Mouse (Mus musculus) midbrain, embryonic 11.5 days (tissue): ENCODE data around the gene Vcan. TPM values are rescaled to one million over a fixed set of nuclear protein-coding genes. Genes with fewer than 3 reads are reported as not detected.
A peak's percentile ranks its signal among the peaks of the same experiment; 100 is the strongest.

Experiments used
- ATAC-seq: fragments of 200-750 bp; cut with Nextera tagmentation; 2 replicates; pipeline ENCODE4 v1.8.0; 2017; ENCODE audit warnings: moderate TSS enrichment, moderate library complexity; ENCODE audit not compliant: low FRiP score
- DNase-seq: peaks from one replicate; pipeline ENCODE4 v3.0.0; 2015; ENCODE audit warnings: low spot score; ENCODE audit errors: missing footprints
- H3K27ac ChIP-seq: fragments of 300-500 bp; sonication (generic); 2 replicates; pipeline ENCODE4 v1.5.1; 2014; ENCODE audit warnings: low read depth, low read length
- H3K27me3 ChIP-seq: fragments of 300-500 bp; sonication (generic); 2 replicates; pipeline ENCODE4 v1.6.1; 2014; ENCODE audit warnings: mild to moderate bottlenecking, low read length, moderate library complexity, mixed read lengths; ENCODE audit not compliant: control insufficient read depth, insufficient read depth
- H3K36me3 ChIP-seq: fragments of 300-500 bp; sonication (generic); 2 replicates; pipeline ENCODE4 v1.6.1; 2014; ENCODE audit warnings: mild to moderate bottlenecking, low read length, moderate library complexity, mixed read lengths; ENCODE audit not compliant: control insufficient read depth, insufficient read depth
- H3K4me1 ChIP-seq: fragments of 300-500 bp; sonication (generic); 2 replicates; pipeline ENCODE4 v1.6.1; 2014; ENCODE audit warnings: low read length; ENCODE audit not compliant: control insufficient read depth, insufficient read depth
- H3K4me2 ChIP-seq: fragments of 300-500 bp; sonication (generic); 2 replicates; pipeline ENCODE4 v1.6.1; 2014; ENCODE audit warnings: mild to moderate bottlenecking, moderate library complexity
- H3K4me3 ChIP-seq: fragments of 300-500 bp; sonication (generic); 2 replicates; pipeline ENCODE4 v1.5.1; 2014; ENCODE audit warnings: low read depth, low read length
- H3K9ac ChIP-seq: fragments of 300-500 bp; sonication (generic); 2 replicates; pipeline ENCODE4 v1.6.1; 2014; ENCODE audit warnings: low read length
- H3K9me3 ChIP-seq: fragments of 300-500 bp; sonication (generic); 2 replicates; pipeline ENCODE4 v1.6.1; 2016; ENCODE audit warnings: low read length; ENCODE audit not compliant: control insufficient read depth
- WGBS: fragments of 180-500 bp; shearing (Covaris S2); extraction: QIAGEN DNeasy Blood & Tissue Kit; methylation state at CpG from one replicate; pipeline ENCODE4 v1.1.7; 2014; 5-methylcytosine and 5-hydroxymethylcytosine counted together
- polyA plus RNA-seq: library from polyadenylated mRNA; unstranded; fragments of >200 nt; fragmentation: Nextera tagmentation; extraction: Ambion mirVana; gene quantifications from 2 replicates; pipeline ENCODE4 v1.2.1, GENCODE M21; 2014

Gene Vcan
- polyA plus RNA-seq = 36.8 and 39.7 TPM in 2 replicates

GRCm38 (mm10) chr13:89741766-89742685 is at the start of gene Vcan:
TSS of gene Vcan (minus strand) at chr13:89742509.
- Histone ChIP-seq H3K4me3 (peak within 1 kb of the TSS; percentile 52), H3K36me3 (no peaks in the 10 kb centered on the region), H3K4me1 (peaks cover 17% of the 10 kb centered on the region), H3K9ac (peak within 1 kb of the TSS; percentile 73), H3K4me2 (peak within 1 kb of the TSS; percentile 91), H3K27me3 (peaks cover 3% of the 10 kb centered on the region; the same call in 1 of the 2 replicates), H3K27ac (peak within 1 kb of the TSS; percentile 58), H3K9me3 (no peaks in the 10 kb centered on the region)
- DNase-seq (peak; percentile 98), ATAC-seq (peak; percentile 54)
- WGBS = under 1% methylated on average over 40 of the region's 40 CpGs

GRCm38 (mm10) chr13:89791475-89791874 is 49.2 kb upstream of the Vcan start:
- no peak overlapping the region for H3K4me3 ChIP-seq
- no peak overlapping the region for H3K4me2 ChIP-seq
- no peaks in the 10 kb centered on the region for H3K9me3 ChIP-seq
- H3K27me3 ChIP-seq = no peaks in the 10 kb centered on the region
- WGBS = 72% methylated on average over 5 of the region's 5 CpGs
- DNase-seq (no peak), ATAC-seq (no peak)
- H3K27ac ChIP-seq = no peak overlapping the region
- H3K9ac ChIP-seq = no peak overlapping the region
- no peaks in the 10 kb centered on the region for H3K36me3 ChIP-seq
- no peaks in the 10 kb centered on the region for H3K4me1 ChIP-seq

DNA sequence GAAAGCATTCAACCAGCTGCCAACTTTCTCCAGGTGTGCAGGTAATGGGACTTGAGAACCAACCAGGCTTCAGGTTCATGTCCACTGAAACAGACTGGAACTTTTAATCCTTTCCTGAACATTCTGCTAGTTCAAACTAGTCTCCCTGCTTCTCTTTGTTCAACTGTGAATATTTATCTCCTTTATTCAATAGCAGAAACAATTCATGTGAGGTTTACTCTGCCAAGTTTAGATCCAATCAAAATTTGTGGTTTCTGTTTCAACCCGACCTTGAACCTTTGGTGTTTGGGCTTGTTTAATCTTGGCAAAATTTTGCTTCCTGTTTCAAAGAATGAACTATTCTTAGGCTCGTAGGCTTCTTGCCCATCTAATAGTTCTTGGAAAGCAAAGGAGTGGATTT is 40.6 kb upstream of the Vcan start:
- H3K9me3 ChIP-seq = no peaks in the 10 kb centered on the region
- H3K36me3 ChIP-seq = no peaks in the 10 kb centered on the region
- H3K4me1 ChIP-seq = peaks cover 6% of the 10 kb centered on the region; the same call in 1 of the 2 replicates
- ATAC-seq = no peak
- no peak overlapping the region for H3K4me3 ChIP-seq
- no peak overlapping the region for H3K4me2 ChIP-seq
- no peaks in the 10 kb centered on the region for H3K27me3 ChIP-seq
- H3K9ac ChIP-seq = no peak overlapping the region
- no peak for DNase-seq
- 72% methylated on average over 2 of the region's 2 CpGs for WGBS
- no peak overlapping the region for H3K27ac ChIP-seq

GRCm38 (mm10) chr13:89780276-89780675 is 38.0 kb upstream of the Vcan start:
- no peak overlapping the region for H3K27ac ChIP-seq
- 46% methylated on average over 3 of the region's 3 CpGs for WGBS
- no peak for ATAC-seq
- H3K9ac ChIP-seq = no peak overlapping the region
- no peak overlapping the region for H3K4me2 ChIP-seq
- no peaks in the 10 kb centered on the region for H3K36me3 ChIP-seq
- H3K9me3 ChIP-seq = no peaks in the 10 kb centered on the region
- H3K4me1 ChIP-seq = peaks cover 6% of the 10 kb centered on the region; the same call in 1 of the 2 replicates
- no peaks in the 10 kb centered on the region for H3K27me3 ChIP-seq
- H3K4me3 ChIP-seq = no peak overlapping the region
- no peak for DNase-seq

- H3K4me2 ChIP-seq = no peak overlapping the region
- no peaks in the 10 kb centered on the region for H3K36me3 ChIP-seq
- ATAC-seq (peak; percentile 67), DNase-seq (peak; percentile 93)
- no peak overlapping the region for H3K4me3 ChIP-seq
- H3K9ac ChIP-seq = no peak overlapping the region
- 63% methylated on average over 7 of the region's 7 CpGs for WGBS
- no peak overlapping the region for H3K27ac ChIP-seq
- H3K4me1 ChIP-seq = peaks cover 6% of the 10 kb centered on the region; the same call in 1 of the 2 replicates
- H3K9me3 ChIP-seq = no peaks in the 10 kb centered on the region
- no peaks in the 10 kb centered on the region for H3K27me3 ChIP-seq
Measured at GRCm38 (mm10) chr13:89779208-89779911, 37.1 kb upstream of the Vcan start.

GRCm38 (mm10) chr13:89777764-89778163 is 35.5 kb upstream of the Vcan start:
- 17% methylated on average over 1 of the region's 1 CpGs for WGBS

DNA sequence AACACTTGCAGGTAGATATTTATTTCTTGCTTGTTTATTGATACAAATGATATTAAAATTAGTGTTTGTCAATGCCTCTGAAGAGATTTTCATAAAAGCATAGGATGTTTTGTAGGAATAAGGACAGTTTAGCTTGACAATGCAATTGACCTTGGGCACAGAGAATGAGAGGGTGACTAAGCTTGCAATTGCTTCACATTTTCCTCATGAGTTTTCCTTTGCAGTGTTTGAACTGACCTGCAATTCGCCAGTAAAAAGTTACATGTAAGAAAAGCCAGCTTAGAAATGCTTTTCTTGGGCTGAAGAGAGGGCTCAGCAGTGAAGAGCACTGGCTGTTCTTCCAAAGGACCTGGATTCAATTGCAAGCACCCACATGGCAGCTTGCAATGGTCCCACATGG is 34.8 kb upstream of the Vcan start:
- H3K9ac ChIP-seq = no peak overlapping the region
- WGBS = 77% methylated on average over 1 of the region's 1 CpGs

More at GRCm38 (mm10) chr13:89777764-89778163, 35.5 kb upstream of the Vcan start:
- Histone ChIP-seq H3K36me3 (no peaks in the 10 kb centered on the region), H3K27me3 (no peaks in the 10 kb centered on the region), H3K27ac (no peak overlapping the region), H3K4me2 (no peak overlapping the region), H3K9ac (no peak overlapping the region), H3K4me3 (no peak overlapping the region), H3K9me3 (no peaks in the 10 kb centered on the region), H3K4me1 (peaks cover 6% of the 10 kb centered on the region; the same call in 1 of the 2 replicates)
- DNase-seq (no peak), ATAC-seq (peak; percentile 52; the same call in 1 of the 2 replicates)

GRCm38 (mm10) chr13:89766551-89766950 is 24.2 kb upstream of the Vcan start:
- no peak for ATAC-seq
- Histone ChIP-seq H3K4me1 (no peaks in the 10 kb centered on the region), H3K27ac (no peak overlapping the region), H3K36me3 (no peaks in the 10 kb centered on the region), H3K4me3 (no peak overlapping the region), H3K4me2 (no peak overlapping the region), H3K27me3 (no peaks in the 10 kb centered on the region), H3K9me3 (no peaks in the 10 kb centered on the region), H3K9ac (no peak overlapping the region)
- WGBS = 83% methylated on average over 1 of the region's 1 CpGs
- no peak for DNase-seq

More for the DNA sequence above, 34.8 kb upstream of the Vcan start:
- Histone ChIP-seq H3K4me3 (no peak overlapping the region), H3K9me3 (no peaks in the 10 kb centered on the region), H3K27ac (no peak overlapping the region), H3K27me3 (no peaks in the 10 kb centered on the region), H3K36me3 (no peaks in the 10 kb centered on the region), H3K4me1 (peaks cover 6% of the 10 kb centered on the region; the same call in 1 of the 2 replicates), H3K4me2 (no peak overlapping the region)
- DNase-seq (no peak), ATAC-seq (no peak)

- ATAC-seq (no peak), DNase-seq (no peak)
- H3K4me1 ChIP-seq = no peaks in the 10 kb centered on the region
- no peak overlapping the region for H3K9ac ChIP-seq
- H3K4me2 ChIP-seq = no peak overlapping the region
- WGBS = 98% methylated on average over 3 of the region's 3 CpGs
- H3K9me3 ChIP-seq = no peaks in the 10 kb centered on the region
- no peak overlapping the region for H3K4me3 ChIP-seq
- H3K27me3 ChIP-seq = no peaks in the 10 kb centered on the region
- no peak overlapping the region for H3K27ac ChIP-seq
- H3K36me3 ChIP-seq = no peaks in the 10 kb centered on the region
Measured at GRCm38 (mm10) chr13:89765966-89766365, 23.7 kb upstream of the Vcan start.
